Mouse (Mus musculus): ENCODE data around the gene Mctp2. TPM values are rescaled to one million over a fixed set of nuclear protein-coding genes. Genes with fewer than 3 reads are reported as not detected.

Gene Mctp2
- total RNA-seq, 4 experiments from 2014 or later = 0.08 to 0.51 TPM; not detected in 2

DNA sequence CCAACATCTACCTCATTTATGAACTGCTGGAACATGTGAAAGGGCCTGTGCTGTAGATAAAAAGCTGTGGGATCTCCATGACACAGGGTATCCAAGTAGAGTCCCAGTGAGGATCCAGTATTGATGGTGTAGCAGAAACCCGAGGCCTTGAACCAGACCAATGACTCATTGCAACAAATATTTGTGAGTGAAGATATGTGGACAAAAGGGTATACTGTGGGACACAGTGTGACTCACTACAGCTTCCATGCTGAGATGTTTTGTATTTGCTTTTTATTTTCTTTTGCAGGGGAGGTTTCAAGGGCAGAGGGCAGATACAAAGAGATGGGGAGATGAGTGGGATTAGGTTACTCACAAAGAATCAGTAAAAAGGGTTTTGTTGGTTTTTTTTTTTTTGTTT, 209.4 kb downstream of the Mctp2 start:
- no peak for DNase-seq (ENCODE audit: low spot score in 2 of 2)

DNA sequence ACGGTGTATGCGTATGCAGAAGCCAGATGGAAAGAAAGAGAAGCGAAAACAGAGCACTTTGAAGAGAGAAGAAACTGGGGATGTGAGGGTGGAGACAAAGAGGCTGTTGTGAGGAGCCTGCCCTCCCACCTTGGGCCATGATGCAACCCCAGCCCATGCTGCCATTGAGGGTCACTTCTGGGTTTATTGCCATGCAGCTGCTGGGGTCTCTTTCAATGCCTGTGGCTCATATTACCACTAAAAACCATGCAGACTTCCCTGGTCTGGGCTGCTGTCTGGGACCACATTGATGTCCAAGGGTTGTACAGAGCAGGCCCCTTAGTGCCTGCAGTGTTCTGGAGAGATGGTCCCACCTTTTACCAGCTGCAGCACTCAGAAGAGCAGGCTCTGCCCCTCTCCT, 210.0 kb downstream of the Mctp2 start:
- DNase-seq (ENCODE audit: low spot score in 2 of 2) = no peak

DNA sequence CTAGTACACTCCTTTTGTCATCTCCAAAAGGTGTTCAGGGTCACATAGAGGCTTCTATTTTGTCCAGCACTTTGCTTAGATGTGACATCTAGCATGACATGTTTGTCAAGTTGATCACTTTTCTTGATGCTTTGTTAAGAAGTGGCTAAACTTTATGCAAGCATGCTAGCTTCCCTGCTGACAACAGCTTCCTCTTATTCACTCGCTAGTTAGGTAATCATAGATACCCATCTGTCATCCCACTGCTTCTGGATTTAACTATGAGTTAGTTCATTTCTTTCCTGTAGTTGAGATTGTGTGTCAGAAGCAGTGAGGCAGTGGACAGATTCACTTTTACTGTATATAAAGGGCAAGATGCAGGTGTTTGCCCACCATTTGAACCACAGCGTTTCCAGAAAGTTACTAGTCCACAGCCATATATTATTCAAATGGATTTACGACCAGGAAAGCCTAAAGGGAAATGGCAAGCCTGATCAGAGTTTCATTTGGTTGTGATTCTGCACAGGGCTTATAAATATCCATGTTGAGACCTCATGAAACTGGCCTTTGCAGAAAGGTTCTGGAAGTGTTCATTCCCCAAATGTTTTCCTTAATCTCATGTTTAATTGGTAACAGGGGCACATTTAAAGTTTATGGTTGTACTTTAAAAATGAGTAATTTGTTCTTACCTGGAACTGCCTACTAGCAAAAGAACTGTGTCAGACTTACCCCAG, 216.8 kb downstream of the Mctp2 start:
- DNase-seq (ENCODE audit: low spot score in 2 of 2) = no peak

DNA sequence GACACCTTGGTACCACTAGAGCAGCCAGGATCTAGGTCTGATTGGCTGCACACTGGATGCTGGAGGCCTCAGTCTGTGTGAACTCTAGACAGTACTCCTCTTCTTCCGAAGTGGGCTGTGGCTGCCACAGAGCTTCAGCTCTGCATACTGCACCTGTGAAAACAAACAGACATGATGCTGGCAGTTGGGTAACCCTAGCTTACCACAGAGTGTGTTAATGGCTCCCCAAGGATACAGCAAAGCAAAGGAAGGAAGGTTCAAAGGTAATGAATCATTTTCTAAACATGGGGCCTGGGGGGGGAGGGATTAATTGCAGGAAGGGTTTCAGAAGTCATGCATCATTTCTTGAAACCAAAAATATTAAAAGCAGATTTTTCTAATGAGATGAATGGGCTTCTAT, 225.7 kb downstream of the Mctp2 start:
- no peak for DNase-seq (ENCODE audit: low spot score in 2 of 2)

DNA sequence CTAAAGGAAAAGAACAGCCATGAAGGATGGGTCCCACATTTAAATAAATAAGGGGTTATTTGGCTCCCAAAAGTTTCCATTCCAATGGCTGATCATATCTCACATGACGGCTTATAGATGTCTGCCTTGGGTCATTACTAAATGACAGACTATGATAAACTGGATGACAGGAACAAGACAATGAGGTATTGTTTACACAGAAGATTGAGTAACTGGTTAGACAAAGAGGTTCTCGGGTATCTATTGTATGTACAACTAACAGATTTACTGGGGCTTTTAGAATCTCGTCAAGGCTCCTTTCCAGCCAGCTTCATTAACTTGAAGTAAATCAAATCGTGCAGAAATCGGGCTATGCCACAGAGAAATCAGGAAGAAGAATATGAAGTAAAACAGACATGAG, 227.5 kb downstream of the Mctp2 start:
- no peak for DNase-seq (ENCODE audit: low spot score in 2 of 2)

DNA sequence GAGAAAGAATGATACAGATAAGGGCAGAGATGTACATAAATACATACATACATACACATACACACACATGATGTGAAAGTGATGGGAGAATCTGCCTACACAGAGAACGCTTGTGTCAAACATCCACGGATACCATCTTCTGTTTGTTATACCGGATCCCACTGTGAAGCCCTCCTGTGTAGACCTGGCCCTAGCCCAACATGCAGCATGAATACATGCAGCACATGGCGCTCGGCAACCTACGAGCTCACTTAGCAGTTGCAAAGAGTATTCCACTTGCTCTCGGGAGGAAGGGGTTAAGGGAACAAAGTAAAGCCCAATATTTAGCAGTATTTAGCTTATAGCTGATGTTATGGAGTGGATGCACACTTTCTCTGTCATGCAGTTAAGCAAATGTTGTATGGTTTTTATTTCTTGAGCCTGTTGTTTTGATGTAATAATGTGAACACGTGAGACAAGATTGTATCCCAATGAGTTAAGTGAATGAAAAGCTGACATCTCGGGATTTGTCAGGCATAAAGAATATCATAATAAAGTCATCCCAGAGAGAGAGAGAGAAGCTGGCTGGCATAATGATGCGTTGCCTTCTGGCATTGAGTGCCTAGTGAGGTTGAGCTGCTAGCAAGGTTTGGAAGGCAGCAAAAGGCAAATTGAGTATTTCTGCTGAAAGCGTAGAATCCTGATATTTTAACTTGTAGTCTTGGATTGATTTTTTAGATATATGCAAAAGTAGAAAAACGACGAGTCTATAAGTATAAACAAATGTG, 234.8 kb downstream of the Mctp2 start:
- no peak for DNase-seq (ENCODE audit: low spot score in 2 of 2)

DNA sequence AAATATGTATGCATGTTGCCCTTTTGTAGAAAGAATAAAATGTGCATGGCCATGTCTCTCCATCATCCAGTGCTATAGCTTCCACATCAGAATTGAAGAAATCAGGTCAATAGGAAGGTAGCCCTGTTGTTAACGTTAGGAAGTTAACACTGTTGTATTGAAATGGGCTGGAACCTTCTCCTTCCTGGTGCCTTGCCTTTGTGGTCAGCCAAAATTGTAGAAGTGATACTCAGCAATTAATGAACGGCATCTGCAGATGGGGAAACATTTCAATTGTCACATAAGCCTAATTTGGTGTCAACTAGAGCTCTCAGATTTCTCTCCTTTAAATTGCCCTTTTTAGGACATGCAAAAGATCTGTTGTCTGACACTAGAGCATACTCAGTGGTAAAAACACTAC, 238.0 kb downstream of the Mctp2 start:
- no peak for DNase-seq (ENCODE audit: low spot score in 2 of 2)

DNA sequence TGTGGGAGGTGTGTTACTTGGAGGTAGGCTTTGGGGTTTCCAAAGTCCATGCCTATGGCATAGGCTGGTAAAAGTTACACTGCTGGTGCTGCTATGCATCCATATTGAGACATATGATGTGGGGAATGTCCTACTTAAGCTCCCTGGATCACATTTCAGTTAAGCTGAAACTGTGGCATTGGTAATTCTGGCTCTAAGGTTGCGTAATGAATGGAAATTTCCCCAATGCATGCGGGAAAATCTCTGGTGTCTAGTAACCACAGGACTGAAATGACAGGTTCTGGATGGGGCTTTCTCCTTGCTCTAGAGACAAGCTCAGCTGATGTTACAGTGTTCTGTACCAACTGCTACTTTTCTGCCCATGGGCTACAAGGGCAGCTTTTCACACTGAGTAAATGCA, 240.1 kb downstream of the Mctp2 start:
- no peak for DNase-seq (ENCODE audit: low spot score in 2 of 2)

DNA sequence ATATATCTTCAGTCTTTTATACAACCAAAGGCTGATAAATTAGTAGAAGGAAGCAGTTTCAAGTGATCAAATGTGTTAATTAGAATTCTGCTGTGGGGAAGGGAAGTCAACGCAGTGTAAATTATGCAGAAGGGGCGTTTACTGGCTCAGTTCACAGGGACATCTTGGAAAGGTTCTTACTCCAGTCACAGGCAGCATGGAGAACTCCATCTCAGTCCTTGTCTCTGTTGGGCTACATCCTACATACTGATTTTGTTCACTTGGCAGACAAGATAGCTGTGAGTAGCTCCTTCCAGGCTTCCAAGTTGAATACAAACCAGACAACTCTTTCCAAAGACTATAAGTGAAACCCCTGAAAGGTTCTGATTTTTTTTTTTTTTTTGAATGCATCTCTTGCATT, 254.6 kb downstream of the Mctp2 start:
- DNase-seq (ENCODE audit: low spot score in 2 of 2) = no peak

DNA sequence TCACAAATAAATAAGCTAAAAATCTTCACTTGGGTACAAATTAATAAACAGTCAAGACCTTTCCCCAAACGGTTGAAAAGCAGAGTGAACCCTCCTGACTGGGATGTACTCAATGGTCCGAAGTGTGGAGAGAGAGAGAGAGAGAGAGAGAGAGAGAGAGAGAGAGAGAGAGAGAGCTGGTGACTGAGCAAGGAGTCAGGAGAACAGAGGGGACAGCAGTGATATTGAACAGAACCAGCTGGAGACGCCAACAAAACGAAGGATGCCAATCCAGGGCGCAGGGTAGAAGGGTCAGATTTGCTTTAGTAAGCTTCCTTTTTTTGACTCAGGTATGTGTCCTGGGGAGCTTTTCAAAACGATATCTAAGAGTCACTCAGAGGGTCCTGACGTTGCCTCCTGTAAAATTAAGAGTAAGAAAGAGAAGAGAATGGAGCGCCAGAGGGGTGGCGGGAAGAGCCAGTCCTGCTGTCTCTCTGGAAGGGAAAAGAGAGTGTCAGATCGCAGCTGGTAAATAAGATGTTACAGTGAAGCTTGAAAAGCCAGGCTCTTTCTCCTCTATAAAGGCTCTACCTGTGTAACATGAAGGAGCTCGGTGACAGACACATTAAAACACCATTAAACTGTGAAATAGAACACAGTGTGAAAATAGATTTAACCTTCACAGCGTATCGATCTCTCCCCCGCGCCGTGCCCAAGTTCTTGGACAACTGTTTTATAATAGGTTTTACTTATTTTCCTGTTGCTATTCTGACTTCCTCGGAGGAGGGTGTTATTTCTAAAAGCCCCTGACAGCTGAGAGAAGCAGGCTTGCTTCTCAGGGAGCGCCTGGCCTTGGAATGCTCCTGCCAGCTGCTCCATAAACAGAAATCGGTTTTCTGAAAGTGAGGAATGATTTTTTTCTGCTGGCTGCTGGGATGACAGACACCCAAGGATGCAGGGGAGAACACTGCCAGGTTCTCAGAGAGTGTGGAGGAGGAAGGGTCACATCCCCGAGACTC, 258.5 kb downstream of the Mctp2 start:
- no peak for DNase-seq (ENCODE audit: low spot score in 2 of 2)

All from gastrocnemius, adult 8-10 months (tissue).